Mouse (Mus musculus): ENCODE results near the gene Zfp114.

The Zfp114 gene

GRCm38 (mm10) chr7:24174618-24175336 lies at the start of gene Zfp114:
Gene Zfp114, plus strand, starts transcription at chr7:24175060.
- DNase-seq, result peak; percentile 31 to 36

GRCm38 (mm10) chr7:24133425-24133995 lies 41.4 kb upstream of the Zfp114 start:
- DNase-seq, result no peak

GRCm38 (mm10) chr7:24133996-24134828 lies 40.6 kb upstream of the Zfp114 start, which contains the start of gene Zfp235:
Gene Zfp235, plus strand, starts transcription at chr7:24134169.
- DNase-seq, result peak; percentile 84 to 87

GRCm38 (mm10) chr7:24142566-24142965 lies 32.3 kb upstream of the Zfp114 start:
- DNase-seq, result no peak

- DNase-seq, result peak; percentile 17 to 55
These were observed 21.6 kb upstream of the Zfp114 start for GRCm38 (mm10) chr7:24153272-24153671.

GRCm38 (mm10) chr7:24172191-24172590 lies 2.7 kb upstream of the Zfp114 start:
- no peak for DNase-seq

GRCm38 (mm10) chr7:24175337-24175711 lies 464 bp downstream of the Zfp114 start:
- DNase-seq, result no peak

GRCm38 (mm10) chr7:24187611-24188010 lies 12.8 kb downstream of the Zfp114 start:
- DNase-seq, result no peak

GRCm38 (mm10) chr7:24188901-24189570 lies 14.2 kb downstream of the Zfp114 start:
- DNase-seq, result no peak

- DNase-seq, result no peak
These were observed 14.7 kb downstream of the Zfp114 start for GRCm38 (mm10) chr7:24189571-24189944.

- no peak for DNase-seq
These were observed 16.5 kb downstream of the Zfp114 start for GRCm38 (mm10) chr7:24191361-24191760.

GRCm38 (mm10) chr7:24193157-24193556 lies 18.3 kb downstream of the Zfp114 start:
- DNase-seq, result no peak

GRCm38 (mm10) chr7:24196961-24197360 lies 22.1 kb downstream of the Zfp114 start:
- no peak for DNase-seq

GRCm38 (mm10) chr7:24207488-24208261 lies 32.8 kb downstream of the Zfp114 start:
- DNase-seq, result peak; percentile 74 to 76

GRCm38 (mm10) chr7:24208282-24208886 lies 33.5 kb downstream of the Zfp114 start:
- no peak for DNase-seq

- no peak for DNase-seq
These were observed 35.4 kb downstream of the Zfp114 start for GRCm38 (mm10) chr7:24210296-24210695.

GRCm38 (mm10) chr7:24211343-24211742 lies 36.5 kb downstream of the Zfp114 start, which contains the start of gene Zfp111:
Gene Zfp111, minus strand, starts transcription at chr7:24211443.
- no peak for DNase-seq
